Comparison of ENCODE assay signal across 12 mouse cellular contexts in the genomic region with DNA sequence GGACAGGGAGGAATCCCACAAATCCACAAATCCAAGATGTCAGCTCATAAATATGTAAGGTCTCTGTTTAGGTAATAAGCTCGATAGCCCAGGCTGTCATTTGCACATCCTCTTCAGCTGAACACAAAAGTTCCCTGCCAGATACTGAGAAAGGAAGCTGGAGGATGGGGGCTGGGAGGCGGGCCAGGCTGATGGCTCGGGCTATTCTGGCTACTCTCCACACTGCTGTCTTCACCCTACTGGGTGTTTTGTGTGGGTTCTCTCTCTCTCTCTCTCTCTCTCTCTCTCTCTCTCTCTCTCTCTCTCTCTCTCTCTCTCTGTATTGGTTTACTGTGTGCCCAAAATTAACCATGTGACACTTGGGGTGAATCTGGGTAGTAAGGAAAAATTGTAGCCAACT.
DNase-seq lines count a peak whose midpoint lies in the region; ATAC-seq and TF ChIP-seq lines count a peak whose summit lies in the region.
"Had no signal": no experiment of that assay in that cellular context is flagged by ENCODE, and none has a peak within 500 bp of the region (broad histone marks: within the 10 kb centered on the region; RNA-seq: fewer than 3 reads in every experiment).

No protein-coding gene starts in this region.

- H3K27me3 ChIP-seq in lung, embryonic 15.5 days, result 0 out of 2 replicates have a peak, but pooled peaks cover 3% of the 10 kb centered on the region
- no peaks in the 10 kb centered on the region for H3K27me3 ChIP-seq in lung, postnatal 0 days (replicated peaks; ENCODE audit: insufficient read depth, low read length)
- no peaks in the 10 kb centered on the region for H3K27me3 ChIP-seq in forebrain, postnatal 0 days (ENCODE audit: insufficient read depth, low read length)
- no peaks in the 10 kb centered on the region; the same call in 1 of the 2 replicates for H3K27me3 ChIP-seq in liver, embryonic 11.5 days (replicated peaks; ENCODE audit: control insufficient read depth, insufficient read depth, low read length)

- H3K36me3 ChIP-seq in lung, embryonic 15.5 days, result no peaks in the 10 kb centered on the region
- no peaks in the 10 kb centered on the region for H3K36me3 ChIP-seq in lung, postnatal 0 days (ENCODE audit: insufficient read depth, low read length)
- H3K36me3 ChIP-seq in forebrain, postnatal 0 days (ENCODE audit: insufficient read depth), result no peaks in the 10 kb centered on the region
- no peaks in the 10 kb centered on the region for H3K36me3 ChIP-seq in liver, embryonic 11.5 days (ENCODE audit: control insufficient read depth, insufficient read depth, low read length)
- H3K36me3 ChIP-seq: limb, embryonic 10.5 days had no signal

- no peak for TF ChIP-seq CTCF in lung, postnatal 0 days (IDR thresholded peaks at IDR 0.05)
- no peak for TF ChIP-seq CTCF in forebrain, postnatal 0 days (IDR thresholded peaks at IDR 0.05; ENCODE audit: low read depth)

- ATAC-seq in lung, embryonic 15.5 days (ENCODE audit: borderline replicate concordance, extremely low read depth, low FRiP score, low TSS enrichment), result peak; percentile 72; the same call in 1 of the 2 replicates
- no peak for ATAC-seq in lung, postnatal 0 days
- peak; percentile 60 for ATAC-seq in forebrain, postnatal 0 days
- ATAC-seq in liver, embryonic 11.5 days (replicated peaks; ENCODE audit: low FRiP score), result no peak

- peaks cover 8% of the 10 kb centered on the region; the same call in 1 of the 2 replicates for H3K4me1 ChIP-seq in lung, embryonic 15.5 days
- no peaks in the 10 kb centered on the region for H3K4me1 ChIP-seq in lung, postnatal 0 days (ENCODE audit: insufficient read depth, low read depth, low read length)
- no peaks in the 10 kb centered on the region for H3K4me1 ChIP-seq in forebrain, postnatal 0 days (ENCODE audit: insufficient read depth)
- H3K4me1 ChIP-seq in liver, embryonic 11.5 days (replicated peaks; ENCODE audit: control insufficient read depth, insufficient read depth, low read length), result peaks cover 5% of the 10 kb centered on the region

- no peaks in the 10 kb centered on the region for H3K9me3 ChIP-seq in lung, embryonic 15.5 days
- no peaks in the 10 kb centered on the region for H3K9me3 ChIP-seq in lung, postnatal 0 days (ENCODE audit: low read length)
- H3K9me3 ChIP-seq in forebrain, postnatal 0 days (ENCODE audit: low read length), result no peaks in the 10 kb centered on the region
- H3K9me3 ChIP-seq in liver, embryonic 11.5 days (ENCODE audit: control insufficient read depth, low read length), result no peaks in the 10 kb centered on the region
- H3K9me3 ChIP-seq: limb, embryonic 10.5 days had no signal

- intact Hi-C loops in heart, postnatal 14 days (cut with DNase I), result no loop called here

- WGBS in lung, embryonic 15.5 days, result 20% methylated on average over 3 of the region's 3 CpGs
- WGBS in lung, postnatal 0 days, result 31% methylated on average over 3 of the region's 3 CpGs
- WGBS in forebrain, postnatal 0 days, result 35% methylated on average over 3 of the region's 3 CpGs
- WGBS in liver, embryonic 11.5 days, result 49% methylated on average over 3 of the region's 3 CpGs

- DNase-seq in cerebellum, adult 11 months, result peak; percentile 35
- no peak for DNase-seq in cerebellum, adult 8-10 months
- DNase-seq in lung, postnatal 0 days (ENCODE audit: low spot score), result no peak
- DNase-seq in forebrain, postnatal 0 days, result peak; percentile 47
- peak; percentile 61 to 80 for DNase-seq in heart, postnatal 14 days
- DNase-seq in liver, embryonic 11.5 days (ENCODE audit: low spot score), result no peak
- no peak for DNase-seq in adrenal gland, postnatal 4 days (ENCODE audit: low spot score in 2 of 2)
- DNase-seq: kidney, postnatal 25 days had no signal

- TF ChIP-seq EP300 in lung, postnatal 0 days (IDR thresholded peaks at IDR 0.05), result no peak

- no peak overlapping the region for H3K4me2 ChIP-seq in lung, embryonic 15.5 days
- no peak overlapping the region for H3K4me2 ChIP-seq in lung, postnatal 0 days (replicated peaks; ENCODE audit: low read depth, low read length)
- H3K4me2 ChIP-seq in forebrain, postnatal 0 days (ENCODE audit: low read depth), result no peak overlapping the region
- H3K4me2 ChIP-seq in liver, embryonic 11.5 days, result no peak overlapping the region
- H3K4me2 ChIP-seq: hindbrain, embryonic 14.5 days had no signal

- H3K27ac ChIP-seq in lung, embryonic 15.5 days, result no peak overlapping the region
- H3K27ac ChIP-seq in lung, postnatal 0 days (ENCODE audit: low read length), result no peak overlapping the region
- no peak overlapping the region for H3K27ac ChIP-seq in forebrain, postnatal 0 days (ENCODE audit: low read depth, low read length)
- H3K27ac ChIP-seq in liver, embryonic 11.5 days (ENCODE audit: low read depth, low read length), result no peak overlapping the region
- H3K27ac ChIP-seq: hindbrain, embryonic 14.5 days; limb, embryonic 10.5 days had no signal

- H3K4me3 ChIP-seq in lung, embryonic 15.5 days, result no peak overlapping the region
- H3K4me3 ChIP-seq in lung, postnatal 0 days (ENCODE audit: low read depth, low read length), result no peak overlapping the region
- H3K4me3 ChIP-seq in forebrain, postnatal 0 days (ENCODE audit: low read depth, low read length), result no peak overlapping the region
- H3K4me3 ChIP-seq in liver, embryonic 11.5 days (ENCODE audit: low read depth, low read length), result no peak overlapping the region
- H3K4me3 ChIP-seq: erythroblast, embryonic 14.5 days; limb, embryonic 10.5 days had no signal

- no peak overlapping the region for H3K9ac ChIP-seq in lung, embryonic 15.5 days
- no peak overlapping the region for H3K9ac ChIP-seq in lung, postnatal 0 days (replicated peaks; ENCODE audit: low read depth)
- no peak overlapping the region for H3K9ac ChIP-seq in forebrain, postnatal 0 days
- no peak overlapping the region for H3K9ac ChIP-seq in liver, embryonic 11.5 days (ENCODE audit: low read depth, low read length)
- H3K9ac ChIP-seq: hindbrain, embryonic 14.5 days had no signal

Comparison
In these comparisons a context has a peak if more than half of its experiments do, and no peak if none do; other contexts are left out.
1. DNase-seq: peak in cerebellum, adult 11 months (single experiment), forebrain, postnatal 0 days (single experiment) and heart, postnatal 14 days (2 of 2); none in cerebellum, adult 8-10 months (single experiment), lung, postnatal 0 days (single experiment), liver, embryonic 11.5 days (single experiment) and adrenal gland, postnatal 4 days (0 of 2).
2. ATAC-seq: peak in lung, embryonic 15.5 days (single experiment) and forebrain, postnatal 0 days (single experiment); none in lung, postnatal 0 days (single experiment) and liver, embryonic 11.5 days (single experiment).